Mouse (Mus musculus) gastrocnemius, adult 2 months (tissue): ENCODE measurements around the gene Gm38119. TPM values are rescaled to one million over a fixed set of nuclear protein-coding genes. Genes with fewer than 3 reads are reported as not detected.
A peak's percentile ranks its signal among the peaks of the same experiment; 100 is the strongest.
"Not testable (repeated sequence)": the region's sequence is repeated elsewhere in the genome, so short reads cannot be mapped to it uniquely, and the experiment has no call there.

Experiments
- DNase-seq: peaks from one replicate; pipeline ENCODE4 v3.0.0; 2022
- H3K27ac ChIP-seq: fragments of 200-600 bp; 2 replicates; pipeline ENCODE4 v1.8.1; 2022; ENCODE audit warnings: mild to moderate bottlenecking
- H3K4me3 ChIP-seq: fragments of 200-600 bp; 2 replicates; pipeline ENCODE4 v1.8.1; 2022; ENCODE audit warnings: mild to moderate bottlenecking, moderate library complexity
- CTCF ChIP-seq: fragments of 200-600 bp; IDR thresholded peaks from 2 replicates; pipeline ENCODE4 v1.8.1; 2022; ENCODE audit warnings: antibody characterized with exemption, mild to moderate bottlenecking, moderate library complexity
- intact Hi-C: fragments of 180-260 bp; cut with DNase I; formaldehyde crosslinking; loops from one replicate; pipeline ENCODE4 v1.15.1; 2025
- long read RNA-seq, 2 experiments: library from polyadenylated mRNA; stranded (forward); transcript quantifications; one replicate each; pipeline ENCODE4 v2.0.0; 2021
- total RNA-seq, 2 experiments: library from RNA; stranded (reverse); gene quantifications; 2 replicates each; pipeline ENCODE4 v1.2.3; 2021

The Gm38119 gene
- total RNA-seq: not detected
- long read RNA-seq, experiment 1: 0 reads
- long read RNA-seq, experiment 2: 0 reads

DNA sequence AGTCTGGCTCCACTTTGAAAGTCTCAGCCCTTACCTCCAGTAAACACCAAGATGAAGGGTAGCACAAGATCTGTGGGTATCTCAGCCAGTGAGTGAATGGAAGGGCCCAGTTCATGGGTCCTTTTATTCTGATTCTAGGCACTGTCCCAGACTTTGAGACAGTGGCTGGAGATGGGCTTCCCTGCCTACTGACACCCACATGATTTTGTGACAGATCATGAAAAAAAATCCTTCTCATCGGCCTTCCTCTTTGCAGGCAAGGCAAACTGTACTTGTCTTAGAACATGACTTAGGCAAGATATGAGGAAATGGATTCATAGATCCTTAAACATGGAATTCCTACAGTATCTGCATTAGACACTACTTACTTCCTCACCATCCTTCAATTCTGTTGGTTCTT, at the start of gene Gm38119:
Gene Gm38119 (minus strand): TSS at position 101 of the 400 bp plus-strand sequence.
- intact Hi-C loops: no loop called here
- H3K4me3 ChIP-seq: no peak within 1 kb of the TSS
- DNase-seq: no peak
- no peak within 1 kb of the TSS for H3K27ac ChIP-seq
- no peak for TF ChIP-seq CTCF

DNA sequence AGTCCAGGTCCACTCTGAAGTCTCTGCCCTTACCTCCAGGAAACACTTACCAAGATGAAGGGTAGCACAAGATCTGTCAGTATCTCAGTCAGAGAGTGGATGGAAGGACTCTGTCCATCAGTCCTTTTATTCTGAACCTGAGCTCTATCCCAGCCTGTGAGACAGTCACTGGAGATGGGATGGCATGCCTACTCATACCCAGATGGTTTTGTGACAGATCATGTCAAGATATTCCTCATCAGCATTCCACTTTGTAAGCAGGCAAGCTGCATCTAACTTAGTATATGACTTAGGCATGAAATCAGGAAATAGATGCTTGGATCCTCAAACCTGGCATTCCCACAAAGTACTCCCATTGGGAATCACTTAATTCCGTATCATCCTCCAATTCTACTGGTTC, 39.9 kb upstream of the Gm38119 start, which contains the start of gene Lce1i:
Gene Lce1i (minus strand): TSS at position 101 of the 400 bp plus-strand sequence.
- DNase-seq: no peak
- TF ChIP-seq CTCF: no peak
- no peak within 1 kb of the TSS for H3K4me3 ChIP-seq
- intact Hi-C loops: no loop called here
- H3K27ac ChIP-seq: no peak within 1 kb of the TSS

DNA sequence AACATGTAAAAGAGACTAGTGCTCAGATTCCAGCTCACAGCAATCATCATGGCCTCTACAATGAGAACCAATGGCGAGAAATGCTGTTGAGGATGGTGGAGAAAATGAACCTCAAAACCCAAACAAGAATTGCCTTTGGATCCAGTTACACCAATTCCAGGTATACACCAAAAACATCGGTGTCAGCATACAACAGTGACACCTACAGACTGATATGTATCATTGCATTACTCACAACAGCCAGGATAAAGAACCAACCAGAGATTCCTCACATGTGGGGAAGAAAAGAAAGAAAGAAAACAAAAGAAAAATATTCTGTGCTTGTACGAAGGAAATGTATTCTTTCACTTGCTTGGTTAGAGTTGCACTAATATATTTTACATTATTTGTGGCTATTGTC, 32.7 kb upstream of the Gm38119 start:
- H3K4me3 ChIP-seq: no peak overlapping the region
- no peak overlapping the region for H3K27ac ChIP-seq
- DNase-seq: no peak
- intact Hi-C loops: no loop called here
- TF ChIP-seq CTCF: peak; percentile 12; the same call in 1 of the 2 replicates

DNA sequence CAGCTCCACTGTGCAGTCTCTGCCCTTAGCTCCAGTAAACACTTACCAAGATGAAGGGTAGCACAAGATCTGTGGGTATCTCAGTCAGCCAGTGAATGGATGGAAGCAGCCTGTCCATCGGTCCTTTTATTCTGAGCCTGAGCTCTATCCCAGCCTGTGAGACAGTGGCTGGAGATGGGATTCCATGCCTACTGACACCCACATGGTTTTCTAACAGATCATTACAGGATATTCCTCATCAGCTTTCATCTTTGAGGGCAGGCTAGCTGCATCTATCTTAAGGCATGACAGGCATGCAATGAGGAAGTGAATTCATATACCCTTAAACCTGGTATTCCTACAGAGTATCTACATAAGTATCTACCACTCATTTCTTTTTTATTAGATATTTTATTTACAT, 26.1 kb upstream of the Gm38119 start, which contains the start of gene Lce1h:
Gene Lce1h (minus strand): TSS at position 101 of the 400 bp plus-strand sequence.
- no peak within 1 kb of the TSS for H3K27ac ChIP-seq
- H3K4me3 ChIP-seq: no peak within 1 kb of the TSS
- no peak for DNase-seq
- intact Hi-C loops: no loop called here
- TF ChIP-seq CTCF: no peak

DNA sequence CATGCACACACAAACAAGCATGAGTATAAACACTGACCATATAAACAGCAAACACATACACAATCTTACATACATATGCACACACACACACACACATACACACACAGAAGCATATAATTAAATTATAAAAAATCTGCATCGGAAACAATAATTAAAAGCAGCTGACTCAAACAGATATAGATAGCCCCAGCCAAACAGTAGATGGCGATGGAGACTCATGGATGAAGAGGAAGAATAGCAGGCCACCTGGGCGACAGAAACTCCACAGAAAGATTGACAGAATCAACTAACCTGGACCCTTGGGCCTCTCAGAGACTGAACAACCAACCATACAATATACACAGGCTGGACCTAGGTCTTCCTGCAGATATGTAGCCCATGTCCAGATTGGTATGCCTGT, 14.3 kb upstream of the Gm38119 start:
- Histone ChIP-seq H3K4me3 (no peak overlapping the region), H3K27ac (no peak overlapping the region)
- no peak for DNase-seq
- TF ChIP-seq CTCF: no peak
- intact Hi-C loops: no loop called here

DNA sequence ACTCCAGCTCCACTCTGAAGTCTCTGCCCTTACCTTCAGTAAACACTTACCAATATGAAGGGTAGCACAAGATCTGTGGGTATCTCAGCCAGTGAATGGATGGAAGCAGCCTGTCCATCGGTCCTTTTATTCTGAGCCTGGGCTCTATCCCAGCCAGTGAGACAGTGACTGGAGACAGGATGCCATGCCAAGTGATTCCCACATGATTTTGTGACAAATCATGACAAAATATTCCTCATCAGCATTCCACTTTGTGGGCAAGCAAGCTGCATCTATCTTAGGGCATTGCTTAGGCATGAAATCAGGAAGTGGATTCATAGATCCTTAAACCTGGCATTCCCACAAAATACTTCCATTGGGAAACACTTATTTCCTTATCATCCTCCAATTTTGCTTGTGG, 13.3 kb upstream of the Gm38119 start, which contains the start of gene Lce1g:
Gene Lce1g (minus strand): TSS at position 101 of the 400 bp plus-strand sequence.
- Histone ChIP-seq H3K27ac (no peak within 1 kb of the TSS), H3K4me3 (no peak within 1 kb of the TSS)
- intact Hi-C loops: no loop called here
- no peak for DNase-seq
- TF ChIP-seq CTCF: no peak

DNA sequence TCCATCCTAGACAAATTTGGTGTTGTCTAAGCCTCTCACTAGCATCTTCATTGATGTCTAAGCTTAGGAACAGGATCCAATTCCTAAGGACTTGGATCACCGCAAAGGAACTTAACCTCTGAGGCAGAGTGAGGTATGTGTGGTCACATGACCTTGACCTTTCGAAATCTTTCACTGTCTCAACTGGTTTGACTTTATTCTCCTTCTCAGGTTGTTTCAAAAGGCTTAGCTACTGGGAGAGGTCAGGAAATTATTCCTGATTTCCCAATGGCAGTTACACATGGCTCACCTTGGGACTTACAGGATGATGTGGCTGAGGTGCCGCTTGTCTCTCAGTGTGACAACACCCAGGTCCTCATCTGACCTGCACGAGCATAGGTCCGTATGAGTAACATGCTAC, 16.3 kb downstream of the Gm38119 start:
- TF ChIP-seq CTCF: no peak
- H3K4me3 ChIP-seq: no peak overlapping the region
- intact Hi-C loops: no loop called here
- no peak for DNase-seq
- H3K27ac ChIP-seq: no peak overlapping the region

DNA sequence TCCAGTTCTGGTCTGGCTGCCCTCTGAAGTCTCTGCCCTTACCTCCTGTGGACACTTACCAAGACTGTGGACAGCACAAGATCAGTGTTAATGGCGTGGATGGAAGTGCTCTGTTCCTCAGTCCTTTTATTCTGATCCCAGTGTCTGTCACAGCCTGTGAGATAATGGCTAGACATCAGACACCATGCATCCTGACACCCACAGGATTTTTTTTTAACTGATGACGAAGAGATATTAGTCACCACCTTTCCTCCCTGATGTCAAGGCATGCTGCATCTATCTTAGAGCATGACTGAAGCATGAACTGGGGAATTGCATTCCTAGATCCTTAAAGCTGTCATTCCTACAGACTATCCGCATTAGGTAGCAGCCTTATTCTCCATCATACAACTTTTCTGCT, 18.6 kb downstream of the Gm38119 start, which contains the start of gene Lce1f:
Gene Lce1f (minus strand): TSS at position 101 of the 400 bp plus-strand sequence.
- intact Hi-C loops: no loop called here

DNA sequence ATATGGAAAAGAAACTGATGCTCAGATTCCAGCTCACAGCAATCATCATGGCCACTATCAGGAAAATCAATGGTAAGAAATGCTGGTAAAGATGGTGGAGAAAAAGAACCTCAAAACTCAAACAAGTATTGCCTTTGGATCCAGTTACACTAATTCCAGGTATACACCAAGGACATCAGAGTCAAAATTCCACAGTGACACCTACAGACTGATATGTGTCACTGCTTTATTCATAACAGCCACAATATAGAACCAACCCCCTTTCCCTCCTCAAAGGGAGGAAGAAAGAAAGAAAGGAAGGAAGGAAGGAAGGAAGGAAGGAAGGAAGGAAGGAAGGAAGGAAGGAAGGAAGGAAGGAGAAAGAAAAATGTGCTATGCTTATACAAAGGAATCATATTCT, 23.8 kb downstream of the Gm38119 start:
- no peak overlapping the region for H3K27ac ChIP-seq
- intact Hi-C loops: no loop called here
- no peak for TF ChIP-seq CTCF
- DNase-seq: no peak
- H3K4me3 ChIP-seq: no peak overlapping the region

More for the DNA sequence above, 18.6 kb downstream of the Gm38119 start, which contains the start of gene Lce1f:
- Histone ChIP-seq H3K4me3 (no peak within 1 kb of the TSS), H3K27ac (no peak within 1 kb of the TSS)
- DNase-seq: no peak
- no peak for TF ChIP-seq CTCF

DNA sequence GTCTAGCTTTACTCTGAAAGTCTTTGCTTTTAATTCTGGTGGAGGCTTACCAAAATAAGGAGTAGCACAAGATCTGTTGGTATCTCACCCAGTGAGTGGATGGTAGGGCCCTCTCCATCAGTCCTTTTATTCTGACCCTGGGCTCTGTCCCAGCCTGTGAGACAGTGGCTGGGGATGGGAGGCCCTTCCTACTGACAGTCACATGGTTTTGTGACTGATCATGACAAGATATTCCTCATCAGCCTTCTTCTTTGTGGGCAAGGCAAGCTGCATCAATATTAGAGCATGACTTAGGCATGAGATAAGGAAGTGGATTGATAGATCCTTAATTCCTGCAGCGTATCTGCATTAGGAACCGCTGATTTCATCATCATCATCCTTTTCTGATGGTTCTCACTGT, 29.9 kb downstream of the Gm38119 start, which contains the start of gene Lce1e:
Gene Lce1e (minus strand): TSS at position 101 of the 400 bp plus-strand sequence.
- DNase-seq: no peak
- Histone ChIP-seq H3K4me3 (no peak within 1 kb of the TSS), H3K27ac (no peak within 1 kb of the TSS)
- intact Hi-C loops: no loop called here
- no peak for TF ChIP-seq CTCF

DNA sequence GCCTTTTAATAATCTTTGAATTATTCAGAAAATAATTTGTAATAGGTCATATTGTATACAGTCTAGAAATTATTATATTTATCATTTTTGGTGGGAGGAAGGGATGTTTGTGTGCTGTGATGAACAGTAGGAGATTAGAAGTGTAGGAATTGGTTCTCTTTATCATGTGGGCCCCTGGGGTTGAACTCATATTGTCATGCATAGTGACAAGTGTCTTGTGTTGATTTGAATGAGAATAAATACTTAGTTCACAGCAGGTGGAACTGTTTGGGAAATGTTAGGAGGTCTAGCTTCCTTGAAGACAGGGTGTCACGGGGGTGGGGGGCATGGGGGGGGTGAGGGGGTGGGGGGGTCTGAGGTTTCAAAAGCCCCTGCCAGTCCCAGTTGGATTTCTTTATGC, 44.3 kb downstream of the Gm38119 start:
- TF ChIP-seq CTCF: no peak
- DNase-seq: no peak
- no peak overlapping the region for H3K27ac ChIP-seq
- no peak overlapping the region for H3K4me3 ChIP-seq
- intact Hi-C loops: no loop called here

DNA sequence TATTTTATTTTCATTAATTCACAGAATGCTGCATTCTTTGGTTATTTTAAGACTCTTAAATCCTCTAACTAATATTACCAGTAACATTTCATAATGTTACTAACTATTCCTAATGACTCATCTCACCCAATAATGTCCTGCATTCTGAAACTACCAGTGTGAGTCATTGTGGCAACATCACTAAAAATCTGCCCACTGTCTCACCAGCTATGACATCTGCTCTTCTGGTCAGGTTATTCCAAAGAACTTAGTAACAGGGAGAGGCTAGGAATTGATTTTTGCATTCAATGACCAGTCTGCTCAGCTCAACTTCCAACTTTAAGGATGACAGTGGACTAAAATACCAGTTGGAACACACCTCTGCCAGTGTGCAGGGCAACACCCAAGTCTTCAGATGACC, 47.2 kb downstream of the Gm38119 start:
- DNase-seq: no peak
- intact Hi-C loops: no loop called here
- TF ChIP-seq CTCF: no peak
- H3K4me3 ChIP-seq: no peak overlapping the region
- no peak overlapping the region for H3K27ac ChIP-seq

DNA sequence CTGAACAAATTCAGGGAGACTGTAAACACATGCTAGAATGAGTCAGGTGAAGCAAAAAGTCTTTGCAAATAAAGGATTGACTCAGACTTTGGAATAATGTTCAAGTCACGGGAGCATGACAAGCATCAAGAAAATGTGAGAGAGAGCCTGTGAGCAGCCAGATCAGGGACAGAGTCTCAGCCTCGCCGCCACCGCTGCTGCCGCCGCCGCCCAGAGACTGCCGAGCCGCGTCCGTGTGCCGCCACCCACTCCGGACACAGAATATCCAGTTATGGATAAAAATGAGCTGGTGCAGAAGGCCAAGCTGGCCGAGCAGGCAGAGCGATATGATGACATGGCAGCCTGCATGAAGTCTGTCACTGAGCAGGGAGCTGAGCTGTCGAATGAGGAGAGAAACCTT, 49.7 kb downstream of the Gm38119 start:
- H3K4me3 ChIP-seq: peak overlapping the region; percentile 52
- H3K27ac ChIP-seq: peak overlapping the region; percentile 67; the same call in 1 of the 2 replicates
- DNase-seq: peak; percentile 57
- intact Hi-C loops: not testable (repeated sequence)

Other genes with a start within 250 kb of the Gm38119 start
- gene Sprr4, start 238.6 kb downstream of the Gm38119 start, total RNA-seq: not detected
- not detected for gene 2310046K23Rik, start 204.6 kb downstream of the Gm38119 start, total RNA-seq
- not detected for gene Ivl, start 165.4 kb downstream of the Gm38119 start, total RNA-seq
- gene Smcp, start 150.1 kb downstream of the Gm38119 start, total RNA-seq: not detected
- not detected for gene 2210017I01Rik, start 131.6 kb downstream of the Gm38119 start, total RNA-seq
- not detected for gene Lce6a, start 117.4 kb downstream of the Gm38119 start, total RNA-seq
- gene Lce1a1, start 90.8 kb downstream of the Gm38119 start, total RNA-seq: not detected
- not detected for gene Lce1b, start 82.2 kb downstream of the Gm38119 start, total RNA-seq
- gene Lce1a2, start 68.8 kb downstream of the Gm38119 start, total RNA-seq: not detected
- gene Lce1c, start 59.8 kb downstream of the Gm38119 start, total RNA-seq: not detected
- not detected for gene Lce1d, start 51.9 kb downstream of the Gm38119 start, total RNA-seq
- not detected for gene Lce1e, start 30.0 kb downstream of the Gm38119 start, total RNA-seq
- gene Lce1f, start 18.7 kb downstream of the Gm38119 start, total RNA-seq: not detected
- not detected for gene Lce1g, start 13.2 kb upstream of the Gm38119 start, total RNA-seq
- not detected for gene Lce1h, start 26.0 kb upstream of the Gm38119 start, total RNA-seq
- not detected for gene Lce1i, start 39.8 kb upstream of the Gm38119 start, total RNA-seq
- gene Lce1j, start 51.4 kb upstream of the Gm38119 start, total RNA-seq: not detected
- not detected for gene Lce1k, start 68.8 kb upstream of the Gm38119 start, total RNA-seq
- gene Kprp, start 88.2 kb upstream of the Gm38119 start, total RNA-seq: not detected
- gene Lce1l, start 112.2 kb upstream of the Gm38119 start, total RNA-seq: not detected
- not detected for gene 2310050C09Rik, start 131.1 kb upstream of the Gm38119 start, total RNA-seq
- gene Lce3a, start 187.1 kb upstream of the Gm38119 start, total RNA-seq: not detected
- not detected for gene Lce3b, start 193.9 kb upstream of the Gm38119 start, total RNA-seq
- gene Lce3c, start 205.4 kb upstream of the Gm38119 start, total RNA-seq: not detected
- not detected for gene Lce3d, start 218.3 kb upstream of the Gm38119 start, total RNA-seq
- not detected for gene Lce3e, start 228.0 kb upstream of the Gm38119 start, total RNA-seq